Mouse (Mus musculus) cortical plate, adult 2 months (tissue): ENCODE measurements at regions not wholly inside any gene's neighbourhood (a gene's known extent, or its start where the extent isn't known, plus 50 kb on each side); places are given as distances from the start of the nearest gene placed in this dataset.

Experiments
- H3K27ac ChIP-seq: fragments of 200-500 bp; 2 replicates; pipeline ENCODE4 v1.5.1; 2012; ENCODE audit warnings: low read length, control low read depth, inconsistent platforms; ENCODE audit not compliant: insufficient read depth
- H3K4me1 ChIP-seq: fragments of 200-500 bp; 2 replicates; pipeline ENCODE4 v1.6.1; 2011; ENCODE audit warnings: low read length; ENCODE audit not compliant: control insufficient read depth, insufficient read depth
- H3K4me3 ChIP-seq: fragments of 200-500 bp; 2 replicates; pipeline ENCODE4 v1.5.1; 2011; ENCODE audit warnings: mild to moderate bottlenecking, low read length, control low read depth; ENCODE audit not compliant: insufficient read depth
- CTCF ChIP-seq: fragments of 200-500 bp; IDR thresholded peaks from 2 replicates; pipeline ENCODE4 v1.5.1; 2011; ENCODE audit warnings: mild to moderate bottlenecking, control low read depth, low read length; ENCODE audit not compliant: insufficient read depth; ENCODE audit errors: extremely low read depth
- POLR2A ChIP-seq: fragments of 200-500 bp; IDR thresholded peaks from 2 replicates; pipeline ENCODE4 v1.6.1; 2011; ENCODE audit warnings: mild to moderate bottlenecking, low read length, control low read depth; ENCODE audit not compliant: insufficient read depth; ENCODE audit errors: extremely low read depth

DNA sequence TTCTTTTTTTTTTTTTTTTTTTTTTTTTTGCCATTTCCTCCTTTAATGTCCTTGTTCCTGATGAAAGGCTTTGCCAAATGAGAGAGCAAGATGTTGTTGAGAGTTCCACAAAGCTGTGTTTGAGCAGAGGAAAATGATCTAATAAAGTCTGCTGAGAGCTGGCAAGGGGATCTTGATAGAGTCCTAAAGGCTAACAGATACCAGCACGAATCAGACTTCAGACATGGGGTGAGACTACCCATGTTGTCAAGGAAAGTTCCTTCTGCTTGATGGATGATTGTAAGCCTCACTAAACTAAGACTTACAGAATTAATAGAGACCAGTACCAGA lies 665.2 kb upstream of the Fam92a start:
- H3K27ac ChIP-seq: no peak overlapping the region
- TF ChIP-seq POLR2A (no peak), CTCF (no peak)

DNA sequence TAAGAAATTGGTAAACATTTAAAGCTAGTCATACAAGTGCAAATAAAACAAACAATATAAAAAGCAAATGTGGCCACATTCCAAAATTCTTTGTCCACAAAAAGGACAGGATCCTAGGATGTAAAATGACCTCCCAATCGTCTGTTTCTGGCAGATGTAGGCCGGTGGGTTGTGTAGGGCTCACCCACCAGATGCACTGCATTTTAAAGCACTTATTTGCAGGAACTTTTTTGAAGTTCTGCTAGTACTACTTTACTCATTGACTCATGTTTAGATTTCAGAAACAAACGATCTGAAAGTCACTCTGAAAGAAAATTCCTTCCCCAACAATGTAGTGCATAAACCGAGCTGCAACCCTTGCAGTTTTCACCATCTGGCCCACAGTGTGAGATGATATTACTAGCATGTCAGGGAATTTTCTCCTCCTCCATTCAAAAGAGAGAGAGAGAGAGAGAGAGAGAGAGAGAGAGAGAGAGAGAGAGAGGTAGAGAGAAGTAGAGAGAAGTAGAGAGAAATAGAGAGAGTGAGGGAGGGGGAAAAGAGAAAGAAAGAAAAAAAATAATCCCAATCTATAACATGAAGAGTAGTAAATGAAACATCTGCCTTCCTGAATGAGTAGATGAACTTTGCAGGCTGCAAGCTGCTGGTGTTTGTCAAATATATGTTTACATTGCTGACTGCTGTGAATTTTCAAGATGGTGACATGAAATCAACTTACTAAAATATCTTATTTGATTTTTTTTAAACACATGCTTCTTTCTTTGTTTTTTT lies 664.7 kb upstream of the Fam92a start:
- Histone ChIP-seq H3K4me1 (no peaks in the 10 kb centered on the region), H3K4me3 (no peak overlapping the region), H3K27ac (no peak overlapping the region)
- no peak for TF ChIP-seq CTCF

More for the DNA sequence above, 665.2 kb upstream of the Fam92a start:
- no peak overlapping the region for H3K4me3 ChIP-seq
- no peaks in the 10 kb centered on the region for H3K4me1 ChIP-seq

- Histone ChIP-seq H3K4me3 (no peak overlapping the region), H3K4me1 (no peaks in the 10 kb centered on the region), H3K27ac (no peak overlapping the region)
- no peak for TF ChIP-seq POLR2A
- no peak for TF ChIP-seq CTCF
Observed at GRCm38 (mm10) chr4:12826419-12826818, 654.6 kb upstream of the Fam92a start.

DNA sequence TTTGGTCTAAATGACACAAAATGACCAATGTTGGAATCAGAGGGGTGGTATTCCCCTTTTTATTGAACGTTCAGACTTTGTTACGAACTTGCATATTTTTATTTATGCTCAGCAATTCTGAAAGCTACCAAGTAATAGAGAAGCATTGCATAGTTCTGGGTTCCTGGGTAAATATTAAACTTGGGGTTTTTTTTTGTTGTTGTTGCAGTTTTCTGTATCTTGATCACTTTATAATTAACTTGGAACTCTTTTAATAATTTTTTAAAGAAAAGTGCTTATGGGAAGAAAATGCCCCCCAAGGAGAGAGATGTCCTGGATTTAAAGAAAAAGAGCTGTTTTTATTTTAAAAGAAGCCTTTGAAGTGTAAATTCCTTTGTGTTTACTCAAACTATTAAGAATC lies 642.4 kb upstream of the Fam92a start:
- Histone ChIP-seq H3K4me1 (no peaks in the 10 kb centered on the region), H3K27ac (no peak overlapping the region), H3K4me3 (no peak overlapping the region)
- TF ChIP-seq POLR2A (no peak), CTCF (no peak)

DNA sequence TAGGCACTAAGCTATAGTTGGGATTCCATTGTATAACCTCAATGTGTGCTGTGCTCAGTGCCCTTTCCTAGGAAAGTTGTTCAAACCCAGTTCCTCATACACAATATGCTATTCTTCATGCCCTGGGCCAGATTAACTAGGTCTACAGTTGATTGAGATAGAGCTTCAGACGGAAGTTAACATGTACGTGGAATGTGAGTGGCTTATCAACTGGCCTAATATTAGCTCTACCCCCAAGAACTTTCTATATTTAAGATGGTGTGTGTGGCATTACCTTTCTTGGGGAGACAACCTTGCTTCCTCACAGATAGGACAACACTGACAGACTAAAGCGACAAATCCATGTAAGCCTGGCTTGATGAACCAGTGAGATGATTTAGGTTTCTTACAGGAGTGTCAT lies 629.4 kb upstream of the Fam92a start:
- Histone ChIP-seq H3K27ac (no peak overlapping the region), H3K4me3 (no peak overlapping the region), H3K4me1 (no peaks in the 10 kb centered on the region; the same call in 1 of the 2 replicates)
- TF ChIP-seq CTCF: no peak
- TF ChIP-seq POLR2A: no peak

DNA sequence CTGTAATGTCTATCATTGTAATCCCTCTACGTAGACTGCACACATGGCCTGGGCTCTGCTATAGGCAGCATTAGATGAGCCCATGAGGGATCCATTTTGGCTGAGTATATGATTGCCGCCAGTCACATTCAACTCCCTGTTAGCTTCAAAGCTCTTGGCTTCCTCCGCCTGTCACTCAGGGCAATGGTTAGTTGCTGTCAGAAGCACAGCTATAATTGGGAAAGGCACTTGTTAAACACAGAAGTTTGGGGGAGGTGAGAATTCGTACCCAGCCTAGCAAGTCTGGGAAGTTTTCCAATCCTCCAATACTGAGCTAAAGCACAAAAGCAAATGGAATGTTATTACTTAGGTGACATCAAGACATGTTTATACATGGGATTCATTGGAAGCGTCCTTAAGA lies 627.7 kb upstream of the Fam92a start:
- Histone ChIP-seq H3K4me3 (no peak overlapping the region), H3K4me1 (no peaks in the 10 kb centered on the region; the same call in 1 of the 2 replicates), H3K27ac (no peak overlapping the region)
- TF ChIP-seq POLR2A: no peak
- no peak for TF ChIP-seq CTCF

- Histone ChIP-seq H3K4me3 (no peak overlapping the region), H3K4me1 (no peaks in the 10 kb centered on the region), H3K27ac (no peak overlapping the region)
- TF ChIP-seq CTCF (no peak), POLR2A (no peak)
Observed at GRCm38 (mm10) chr4:12792764-12793422, 621.1 kb upstream of the Fam92a start.

- Histone ChIP-seq H3K4me3 (no peak overlapping the region), H3K27ac (no peak overlapping the region), H3K4me1 (no peaks in the 10 kb centered on the region)
- TF ChIP-seq POLR2A (no peak), CTCF (no peak)
Observed at GRCm38 (mm10) chr4:12791786-12792674, 620.2 kb upstream of the Fam92a start.

- TF ChIP-seq CTCF (no peak), POLR2A (no peak)
- Histone ChIP-seq H3K27ac (no peak overlapping the region), H3K4me1 (no peaks in the 10 kb centered on the region), H3K4me3 (no peak overlapping the region)
Observed at GRCm38 (mm10) chr4:12785840-12786239, 614.0 kb upstream of the Fam92a start.
